Mouse (Mus musculus): ENCODE results near the gene 5530401A14Rik. TPM values are rescaled to one million over a fixed set of nuclear protein-coding genes. Genes with fewer than 3 reads are reported as not detected.

The 5530401A14Rik gene
- not detected in 2 replicates for polyA plus RNA-seq (2012; rRNA removed)

- DNase-seq (ENCODE audit: low spot score), result no peak
Measured at GRCm38 (mm10) chr11:81860250-81860972, at the start of gene 5530401A14Rik. TSS of gene 5530401A14Rik (plus strand) at chr11:81860673.

- no peak for DNase-seq (ENCODE audit: low spot score)
Measured at GRCm38 (mm10) chr11:81814816-81815215, 45.7 kb upstream of the 5530401A14Rik start.

GRCm38 (mm10) chr11:81816531-81816930 lies 43.9 kb upstream of the 5530401A14Rik start:
- no peak for DNase-seq (ENCODE audit: low spot score)

GRCm38 (mm10) chr11:81832381-81832780 lies 28.1 kb upstream of the 5530401A14Rik start:
- no peak for DNase-seq (ENCODE audit: low spot score)

- DNase-seq (ENCODE audit: low spot score), result no peak
Measured at GRCm38 (mm10) chr11:81838426-81838825, 22.0 kb upstream of the 5530401A14Rik start.

GRCm38 (mm10) chr11:81841001-81841400 lies 19.5 kb upstream of the 5530401A14Rik start:
- no peak for DNase-seq (ENCODE audit: low spot score)

GRCm38 (mm10) chr11:81845010-81845685 lies 15.3 kb upstream of the 5530401A14Rik start:
- DNase-seq (ENCODE audit: low spot score), result no peak

GRCm38 (mm10) chr11:81845686-81846036 lies 14.8 kb upstream of the 5530401A14Rik start:
- DNase-seq (ENCODE audit: low spot score), result no peak

- DNase-seq (ENCODE audit: low spot score), result no peak
Measured at GRCm38 (mm10) chr11:81847773-81848490, 12.5 kb upstream of the 5530401A14Rik start.

GRCm38 (mm10) chr11:81865661-81866382 lies 5.3 kb downstream of the 5530401A14Rik start:
- DNase-seq (ENCODE audit: low spot score), result no peak

- no peak for DNase-seq (ENCODE audit: low spot score)
Measured at GRCm38 (mm10) chr11:81871506-81872213, 11.2 kb downstream of the 5530401A14Rik start.

- DNase-seq (ENCODE audit: low spot score), result no peak
Measured at GRCm38 (mm10) chr11:81896511-81896910, 36.0 kb downstream of the 5530401A14Rik start.

- DNase-seq (ENCODE audit: low spot score), result no peak
Measured at GRCm38 (mm10) chr11:81897547-81898354, 37.3 kb downstream of the 5530401A14Rik start.

- no peak for DNase-seq (ENCODE audit: low spot score)
Measured at GRCm38 (mm10) chr11:81902318-81902717, 41.8 kb downstream of the 5530401A14Rik start.

GRCm38 (mm10) chr11:81908760-81909159 lies 48.3 kb downstream of the 5530401A14Rik start:
- no peak for DNase-seq (ENCODE audit: low spot score)

- DNase-seq (ENCODE audit: low spot score), result no peak
Measured at GRCm38 (mm10) chr11:81909397-81909894, 49.0 kb downstream of the 5530401A14Rik start.

- DNase-seq (ENCODE audit: low spot score), result no peak
Measured at GRCm38 (mm10) chr11:81913071-81913470, 52.6 kb downstream of the 5530401A14Rik start.

- no peak for DNase-seq (ENCODE audit: low spot score)
Measured at GRCm38 (mm10) chr11:81915501-81915900, 55.0 kb downstream of the 5530401A14Rik start.

- no peak for DNase-seq (ENCODE audit: low spot score)
Measured at GRCm38 (mm10) chr11:81923096-81923495, 62.6 kb downstream of the 5530401A14Rik start.

GRCm38 (mm10) chr11:81923626-81924025 lies 63.2 kb downstream of the 5530401A14Rik start:
- DNase-seq (ENCODE audit: low spot score), result no peak
